Mouse (Mus musculus) E14TG2a.4 (cell line): ENCODE measurements around the gene Brd3os.

ENCODE experiments used
- CTCF ChIP-seq: conservative IDR thresholded peaks from 2 replicates; pipeline ENCODE4 v1.5.1; 2014; ENCODE audit warnings: low read length
- NANOG ChIP-seq: IDR thresholded peaks from 2 replicates; pipeline ENCODE4 v1.6.1; 2014; ENCODE audit warnings: borderline replicate concordance, low read length, mixed read lengths

- TF ChIP-seq CTCF = no peak
- no peak for TF ChIP-seq NANOG
Observed at GRCm38 (mm10) chr2:27405094-27405884, 36.8 kb upstream of the Brd3os start.
